Mouse (Mus musculus): ENCODE results near the gene Atp5j.

Atp5j gene

GRCm38 (mm10) chr16:84810254-84810653 lies 25.2 kb downstream of the Atp5j start:
- peak in 1 of 2 experiments; percentile 40 for DNase-seq (ENCODE audit: inconsistent age in 2 of 2, low spot score in 1 of 2)

- no peak for DNase-seq (ENCODE audit: inconsistent age in 2 of 2, low spot score in 1 of 2)
Measured at GRCm38 (mm10) chr16:84807874-84808273, 27.6 kb downstream of the Atp5j start.

GRCm38 (mm10) chr16:84806175-84806574 lies 29.2 kb downstream of the Atp5j start:
- no peak for DNase-seq (ENCODE audit: inconsistent age in 2 of 2, low spot score in 1 of 2)

- peak in 1 of 2 experiments; percentile 43 for DNase-seq (ENCODE audit: inconsistent age in 2 of 2, low spot score in 1 of 2)
Measured at GRCm38 (mm10) chr16:84804866-84805265, 30.6 kb downstream of the Atp5j start.

GRCm38 (mm10) chr16:84802217-84802616 lies 33.2 kb downstream of the Atp5j start:
- DNase-seq (ENCODE audit: inconsistent age in 2 of 2, low spot score in 1 of 2): peak; percentile 58 to 81

- DNase-seq (ENCODE audit: inconsistent age in 2 of 2, low spot score in 1 of 2): no peak
Measured at GRCm38 (mm10) chr16:84800038-84800437, 35.4 kb downstream of the Atp5j start.

- DNase-seq (ENCODE audit: inconsistent age in 2 of 2, low spot score in 1 of 2): no peak
Measured at GRCm38 (mm10) chr16:84796678-84797077, 38.7 kb downstream of the Atp5j start.

GRCm38 (mm10) chr16:84795337-84795736 lies 40.1 kb downstream of the Atp5j start:
- DNase-seq (ENCODE audit: inconsistent age in 2 of 2, low spot score in 1 of 2): no peak

GRCm38 (mm10) chr16:84793401-84793800 lies 42.0 kb downstream of the Atp5j start:
- no peak for DNase-seq (ENCODE audit: inconsistent age in 2 of 2, low spot score in 1 of 2)

- DNase-seq (ENCODE audit: inconsistent age in 2 of 2, low spot score in 1 of 2): no peak
Measured at GRCm38 (mm10) chr16:84790595-84791165, 44.7 kb downstream of the Atp5j start.

GRCm38 (mm10) chr16:84784966-84785365 lies 50.5 kb downstream of the Atp5j start:
- no peak for DNase-seq (ENCODE audit: inconsistent age in 2 of 2, low spot score in 1 of 2)

GRCm38 (mm10) chr16:84783279-84783678 lies 52.1 kb downstream of the Atp5j start:
- DNase-seq (ENCODE audit: inconsistent age in 2 of 2, low spot score in 1 of 2): no peak

GRCm38 (mm10) chr16:84779718-84780117 lies 55.7 kb downstream of the Atp5j start:
- DNase-seq (ENCODE audit: inconsistent age in 2 of 2, low spot score in 1 of 2): no peak

GRCm38 (mm10) chr16:84778861-84779630 lies 56.4 kb downstream of the Atp5j start:
- DNase-seq (ENCODE audit: inconsistent age in 2 of 2, low spot score in 1 of 2): no peak

GRCm38 (mm10) chr16:84778431-84778830 lies 57.0 kb downstream of the Atp5j start:
- DNase-seq (ENCODE audit: inconsistent age in 2 of 2, low spot score in 1 of 2): no peak
